Mouse (Mus musculus) frontal cortex, postnatal 25 days (tissue): ENCODE results near the gene Dnaja3.

Source experiments
- DNase-seq, 2 experiments: peaks; one replicate each; pipeline ENCODE4 v3.0.0; 2022; ENCODE audit warnings: low spot score in 2 of 2

The Dnaja3 gene

GRCm38 (mm10) chr16:4642190-4642589 lies 2.4 kb downstream of the Dnaja3 start:
- no peak for DNase-seq

GRCm38 (mm10) chr16:4642937-4643336 lies 3.1 kb downstream of the Dnaja3 start:
- DNase-seq, result no peak

GRCm38 (mm10) chr16:4643670-4644419 lies 4.1 kb downstream of the Dnaja3 start:
- peak in 1 of 2 experiments; percentile 63 for DNase-seq

GRCm38 (mm10) chr16:4645867-4646266 lies 6.1 kb downstream of the Dnaja3 start:
- DNase-seq, result no peak

- DNase-seq, result no peak
Measured at GRCm38 (mm10) chr16:4646831-4647230, 7.0 kb downstream of the Dnaja3 start.

GRCm38 (mm10) chr16:4647651-4648141 lies 7.9 kb downstream of the Dnaja3 start:
- DNase-seq, result no peak

GRCm38 (mm10) chr16:4648416-4649023 lies 8.7 kb downstream of the Dnaja3 start:
- DNase-seq, result no peak

- DNase-seq, result no peak
Measured at GRCm38 (mm10) chr16:4649211-4649610, 9.4 kb downstream of the Dnaja3 start.

- DNase-seq, result no peak
Measured at GRCm38 (mm10) chr16:4649692-4650091, 9.9 kb downstream of the Dnaja3 start.

- no peak for DNase-seq
Measured at GRCm38 (mm10) chr16:4650161-4650560, 10.4 kb downstream of the Dnaja3 start.

- DNase-seq, result no peak
Measured at GRCm38 (mm10) chr16:4651081-4651480, 11.3 kb downstream of the Dnaja3 start.

GRCm38 (mm10) chr16:4651624-4652023 lies 11.8 kb downstream of the Dnaja3 start:
- DNase-seq, result no peak

GRCm38 (mm10) chr16:4652707-4653416 lies 13.1 kb downstream of the Dnaja3 start:
- no peak for DNase-seq

GRCm38 (mm10) chr16:4654706-4655105 lies 14.9 kb downstream of the Dnaja3 start:
- DNase-seq, result no peak

GRCm38 (mm10) chr16:4655251-4655734 lies 15.5 kb downstream of the Dnaja3 start:
- no peak for DNase-seq

GRCm38 (mm10) chr16:4655764-4656570 lies 16.2 kb downstream of the Dnaja3 start:
- DNase-seq, result no peak

GRCm38 (mm10) chr16:4656571-4657081 lies 16.8 kb downstream of the Dnaja3 start:
- no peak for DNase-seq

- DNase-seq, result no peak
Measured at GRCm38 (mm10) chr16:4658781-4659245, 19.0 kb downstream of the Dnaja3 start.

- DNase-seq, result no peak
Measured at GRCm38 (mm10) chr16:4659326-4659725, 19.5 kb downstream of the Dnaja3 start.

- DNase-seq, result no peak
Measured at GRCm38 (mm10) chr16:4661605-4662004, 21.8 kb downstream of the Dnaja3 start.

GRCm38 (mm10) chr16:4663806-4664205 lies 24.0 kb downstream of the Dnaja3 start:
- no peak for DNase-seq
